Mouse (Mus musculus) limb, embryonic 13.5 days (tissue): ENCODE measurements at regions not wholly inside any gene's neighbourhood (a gene's known extent, or its start where the extent isn't known, plus 50 kb on each side); places are given as distances from the start of the nearest gene placed in this dataset.
"Not testable (repeated sequence)": the region's sequence is repeated elsewhere in the genome, so short reads cannot be mapped to it uniquely, and the experiment has no call there.

Experiments used
- ATAC-seq: fragments of 200-750 bp; cut with Nextera tagmentation; 2 replicates; pipeline ENCODE4 v1.8.0; 2017; ENCODE audit warnings: low read depth, moderate number of reproducible peaks, moderate TSS enrichment; ENCODE audit not compliant: low FRiP score
- H3K27ac ChIP-seq: fragments of 300-500 bp; sonication (generic); 2 replicates; pipeline ENCODE4 v1.5.1; 2015; ENCODE audit warnings: inconsistent platforms, mild to moderate bottlenecking, moderate library complexity
- H3K27me3 ChIP-seq: fragments of 300-500 bp; sonication (generic); 2 replicates; pipeline ENCODE4 v1.6.1; 2015; ENCODE audit warnings: mild to moderate bottlenecking, inconsistent platforms
- H3K36me3 ChIP-seq: fragments of 300-500 bp; sonication (generic); 2 replicates; pipeline ENCODE4 v1.6.1; 2015; ENCODE audit warnings: inconsistent platforms, mild to moderate bottlenecking, moderate library complexity
- H3K4me1 ChIP-seq: fragments of 300-500 bp; sonication (generic); 2 replicates; pipeline ENCODE4 v1.6.1; 2015; ENCODE audit warnings: inconsistent platforms
- H3K4me2 ChIP-seq: fragments of 300-500 bp; sonication (generic); replicated peaks from 2 replicates; pipeline ENCODE4 v1.6.1; 2015; ENCODE audit warnings: inconsistent platforms, mild to moderate bottlenecking, moderate library complexity
- H3K4me3 ChIP-seq: fragments of 300-500 bp; sonication (generic); 2 replicates; pipeline ENCODE4 v1.5.1; 2015; ENCODE audit warnings: moderate library complexity, mild to moderate bottlenecking, inconsistent platforms
- H3K9ac ChIP-seq: fragments of 300-500 bp; sonication (generic); 2 replicates; pipeline ENCODE4 v1.6.1; 2015; ENCODE audit warnings: mild to moderate bottlenecking, inconsistent platforms
- H3K9me3 ChIP-seq: fragments of 300-500 bp; sonication (generic); 2 replicates; pipeline ENCODE4 v1.6.1; 2016; ENCODE audit warnings: inconsistent platforms
- WGBS: fragments of 180-500 bp; shearing (Covaris S2); methylation state at CpG from one replicate; pipeline ENCODE4 v1.1.7; 2015; 5-methylcytosine and 5-hydroxymethylcytosine counted together

GRCm38 (mm10) chr3:21771752-21772298, 304.6 kb upstream of the Tbl1xr1 start:
- Histone ChIP-seq H3K9me3 (no peaks in the 10 kb centered on the region), H3K9ac (no peak overlapping the region), H3K36me3 (no peaks in the 10 kb centered on the region), H3K4me3 (no peak overlapping the region), H3K4me2 (no peak overlapping the region), H3K27me3 (no peaks in the 10 kb centered on the region), H3K27ac (no peak overlapping the region), H3K4me1 (peaks cover 8% of the 10 kb centered on the region; the same call in 1 of the 2 replicates)
- WGBS: 81% methylated on average over 4 of the region's 4 CpGs
- no peak for ATAC-seq

GRCm38 (mm10) chr3:21774172-21774842, 302.1 kb upstream of the Tbl1xr1 start:
- H3K27ac ChIP-seq: no peak overlapping the region
- WGBS: 90% methylated on average over 4 of the region's 4 CpGs
- H3K4me1 ChIP-seq: peaks cover 8% of the 10 kb centered on the region; the same call in 1 of the 2 replicates
- no peak overlapping the region for H3K9ac ChIP-seq
- H3K4me3 ChIP-seq: no peak overlapping the region
- H3K36me3 ChIP-seq: no peaks in the 10 kb centered on the region
- ATAC-seq: no peak
- H3K27me3 ChIP-seq: no peaks in the 10 kb centered on the region
- no peak overlapping the region for H3K4me2 ChIP-seq
- no peaks in the 10 kb centered on the region for H3K9me3 ChIP-seq

GRCm38 (mm10) chr3:21778789-21779188, 297.7 kb upstream of the Tbl1xr1 start:
- no peak overlapping the region for H3K4me3 ChIP-seq
- H3K36me3 ChIP-seq: no peaks in the 10 kb centered on the region
- no peak overlapping the region for H3K9ac ChIP-seq
- no peaks in the 10 kb centered on the region for H3K4me1 ChIP-seq
- 73% methylated on average over 4 of the region's 4 CpGs for WGBS
- H3K27ac ChIP-seq: no peak overlapping the region
- no peak overlapping the region for H3K4me2 ChIP-seq
- H3K27me3 ChIP-seq: no peaks in the 10 kb centered on the region
- ATAC-seq: no peak
- H3K9me3 ChIP-seq: no peaks in the 10 kb centered on the region

- no peak overlapping the region for H3K4me3 ChIP-seq
- H3K4me1 ChIP-seq: no peaks in the 10 kb centered on the region
- WGBS: 83% methylated on average over 4 of the region's 4 CpGs
- no peak for ATAC-seq
- no peak overlapping the region for H3K4me2 ChIP-seq
- H3K9ac ChIP-seq: no peak overlapping the region
- no peaks in the 10 kb centered on the region for H3K9me3 ChIP-seq
- no peaks in the 10 kb centered on the region for H3K27me3 ChIP-seq
- no peak overlapping the region for H3K27ac ChIP-seq
- H3K36me3 ChIP-seq: no peaks in the 10 kb centered on the region
Observed at GRCm38 (mm10) chr3:21791983-21792631, 284.3 kb upstream of the Tbl1xr1 start.

GRCm38 (mm10) chr3:21798139-21798538, 278.3 kb upstream of the Tbl1xr1 start:
- H3K9ac ChIP-seq: no peak overlapping the region
- H3K27me3 ChIP-seq: no peaks in the 10 kb centered on the region
- H3K36me3 ChIP-seq: no peaks in the 10 kb centered on the region
- ATAC-seq: 0 out of 2 replicates have a peak, but pooled peaks have one; percentile 40
- peaks cover 8% of the 10 kb centered on the region for H3K4me1 ChIP-seq
- WGBS: 41% methylated on average over 1 of the region's 1 CpGs
- H3K4me3 ChIP-seq: no peak overlapping the region
- no peaks in the 10 kb centered on the region for H3K9me3 ChIP-seq
- no peak overlapping the region for H3K27ac ChIP-seq
- no peak overlapping the region for H3K4me2 ChIP-seq

- not testable (repeated sequence) for H3K36me3 ChIP-seq, H3K4me2 ChIP-seq, H3K27ac ChIP-seq, H3K9me3 ChIP-seq, H3K4me3 ChIP-seq, H3K27me3 ChIP-seq, H3K4me1 ChIP-seq, ATAC-seq, H3K9ac ChIP-seq
- WGBS: 85% methylated on average over 2 of the region's 2 CpGs
Observed at GRCm38 (mm10) chr3:21803886-21804285, 272.6 kb upstream of the Tbl1xr1 start.

- ATAC-seq: no peak
- Histone ChIP-seq H3K4me2 (no peak overlapping the region), H3K36me3 (no peaks in the 10 kb centered on the region), H3K27me3 (no peaks in the 10 kb centered on the region), H3K4me1 (peaks cover 27% of the 10 kb centered on the region), H3K9me3 (no peaks in the 10 kb centered on the region), H3K4me3 (no peak overlapping the region), H3K9ac (no peak overlapping the region), H3K27ac (no peak overlapping the region)
- WGBS: 90% methylated on average over 2 of the region's 2 CpGs
Observed at GRCm38 (mm10) chr3:21806494-21807157, 269.8 kb upstream of the Tbl1xr1 start.

- no peaks in the 10 kb centered on the region for H3K36me3 ChIP-seq
- no peaks in the 10 kb centered on the region for H3K27me3 ChIP-seq
- H3K4me3 ChIP-seq: no peak overlapping the region
- ATAC-seq: no peak
- no peak overlapping the region for H3K9ac ChIP-seq
- no peak overlapping the region for H3K4me2 ChIP-seq
- no peak overlapping the region for H3K27ac ChIP-seq
- WGBS: 71% methylated on average over 2 of the region's 2 CpGs
- H3K4me1 ChIP-seq: peaks cover 30% of the 10 kb centered on the region
- no peaks in the 10 kb centered on the region for H3K9me3 ChIP-seq
Observed at GRCm38 (mm10) chr3:21808539-21808938, 267.9 kb upstream of the Tbl1xr1 start.

- H3K4me1 ChIP-seq: peaks cover 30% of the 10 kb centered on the region
- no peaks in the 10 kb centered on the region for H3K36me3 ChIP-seq
- peak; percentile 83 for ATAC-seq
- H3K27me3 ChIP-seq: no peaks in the 10 kb centered on the region
- peak overlapping the region; percentile 16; the same call in 1 of the 2 replicates for H3K4me2 ChIP-seq
- H3K27ac ChIP-seq: peak overlapping the region; percentile 74
- 7% methylated on average over 2 of the region's 2 CpGs for WGBS
- H3K9me3 ChIP-seq: no peaks in the 10 kb centered on the region
- no peak overlapping the region for H3K9ac ChIP-seq
- no peak overlapping the region for H3K4me3 ChIP-seq
Observed at GRCm38 (mm10) chr3:21809769-21810470, 266.5 kb upstream of the Tbl1xr1 start.

- ATAC-seq: no peak
- Histone ChIP-seq H3K27me3 (no peaks in the 10 kb centered on the region), H3K9ac (no peak overlapping the region), H3K4me1 (peaks cover 30% of the 10 kb centered on the region), H3K36me3 (no peaks in the 10 kb centered on the region), H3K9me3 (no peaks in the 10 kb centered on the region), H3K27ac (no peak overlapping the region), H3K4me2 (no peak overlapping the region), H3K4me3 (no peak overlapping the region)
- WGBS: 31% methylated on average over 1 of the region's 1 CpGs
Observed at GRCm38 (mm10) chr3:21813401-21813800, 263.1 kb upstream of the Tbl1xr1 start.

- H3K9ac ChIP-seq: no peak overlapping the region
- WGBS: 67% methylated on average over 4 of the region's 4 CpGs
- no peaks in the 10 kb centered on the region for H3K27me3 ChIP-seq
- no peaks in the 10 kb centered on the region for H3K36me3 ChIP-seq
- no peak overlapping the region for H3K4me3 ChIP-seq
- H3K27ac ChIP-seq: no peak overlapping the region
- ATAC-seq: no peak
- 0 out of 2 replicates have a peak, but pooled peaks cover 3% of the 10 kb centered on the region for H3K4me1 ChIP-seq
- H3K4me2 ChIP-seq: no peak overlapping the region
- no peaks in the 10 kb centered on the region for H3K9me3 ChIP-seq
Observed at GRCm38 (mm10) chr3:21816968-21817858, 259.2 kb upstream of the Tbl1xr1 start.
